Mouse (Mus musculus): ENCODE data around the gene Mfsd4a. TPM values are rescaled to one million over a fixed set of nuclear protein-coding genes. Genes with fewer than 3 reads are reported as not detected.
A peak's percentile ranks its signal among the peaks of the same experiment; 100 is the strongest.

The Mfsd4a gene
- polyA plus RNA-seq, 1 experiment from 2014 or later = 16.7 TPM

DNA sequence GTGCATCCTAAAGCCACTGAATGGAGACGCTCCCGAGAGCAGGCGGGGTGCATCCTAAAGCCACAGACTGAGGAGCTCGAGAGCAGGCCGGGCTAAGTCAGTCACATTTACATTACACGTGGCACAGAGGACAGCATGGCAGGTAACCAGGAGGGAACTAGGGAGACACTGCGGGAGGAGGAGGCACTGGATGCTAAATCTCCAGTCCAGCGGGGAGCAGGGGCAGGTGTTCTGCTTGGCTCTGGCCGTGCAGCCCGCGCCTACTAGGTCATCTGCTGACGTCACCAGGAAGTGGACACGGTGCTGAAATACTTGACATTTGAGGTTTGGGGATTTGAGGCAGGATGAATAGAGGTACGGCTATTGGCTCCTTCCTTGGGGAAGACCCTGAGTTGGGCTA lies 36.5 kb upstream of the Mfsd4a start:
- H3K4me1 ChIP-seq (replicated peaks; ENCODE audit: control insufficient read depth, insufficient read depth) = no peaks in the 10 kb centered on the region
- H3K9ac ChIP-seq (ENCODE audit: low read length) = no peak overlapping the region
- H3K9me3 ChIP-seq (ENCODE audit: control insufficient read depth, low read length) = no peaks in the 10 kb centered on the region
- no peak for TF ChIP-seq EP300 (optimal IDR thresholded peaks at IDR 0.05)
- no peak overlapping the region for H3K27ac ChIP-seq (replicated peaks)
- no peak for ATAC-seq (ENCODE audit: low FRiP score, low TSS enrichment)
- no peak overlapping the region for H3K4me3 ChIP-seq (ENCODE audit: low read depth, low read length)
- DNase-seq (ENCODE audit: low spot score) = peak; percentile 15
- H3K27me3 ChIP-seq (ENCODE audit: control insufficient read depth, insufficient read depth, low read length) = no peaks in the 10 kb centered on the region
- no peaks in the 10 kb centered on the region for H3K36me3 ChIP-seq (ENCODE audit: control insufficient read depth, insufficient read depth, low read length)
- 59% methylated on average over 14 of the region's 14 CpGs for WGBS
- H3K4me2 ChIP-seq (replicated peaks; ENCODE audit: low read depth) = no peak overlapping the region

DNA sequence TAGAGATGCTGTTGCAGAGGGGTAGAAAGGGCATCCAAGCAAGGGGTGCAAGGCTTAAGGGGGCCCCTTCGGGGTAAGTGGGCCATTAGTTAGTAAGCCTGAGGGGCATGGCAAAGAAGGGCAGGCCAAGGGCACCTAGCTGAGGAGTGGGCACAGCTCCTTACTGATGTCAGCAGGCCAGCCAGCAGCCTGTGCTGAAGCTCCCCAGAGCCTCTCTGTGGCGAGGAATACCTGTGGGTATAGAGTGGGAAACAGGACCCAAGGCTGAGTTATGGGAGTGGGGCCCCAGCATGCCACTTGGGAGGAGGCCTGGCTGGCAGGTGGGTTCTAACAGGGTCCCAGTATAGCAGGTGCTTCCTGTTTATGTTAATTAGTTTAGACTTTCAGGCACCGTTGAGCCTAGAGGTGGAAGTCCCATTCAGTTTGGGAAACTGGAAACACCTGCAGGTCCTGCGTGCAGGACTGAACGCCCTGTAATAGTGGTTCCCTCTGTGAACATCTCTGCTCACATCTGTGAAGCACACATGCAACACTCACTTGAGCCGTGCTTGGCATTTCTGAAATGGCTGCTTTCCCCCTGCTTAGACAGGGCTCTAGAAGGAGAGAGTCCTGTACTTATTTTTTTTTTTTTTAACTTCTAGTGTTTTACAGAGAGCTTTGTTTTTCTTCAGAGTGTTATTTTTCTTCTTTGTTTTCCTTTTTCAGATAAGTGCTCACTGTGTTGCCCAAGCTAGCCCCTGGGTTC lies 34.3 kb upstream of the Mfsd4a start:
- 60% methylated on average over 6 of the region's 6 CpGs for WGBS
- DNase-seq (ENCODE audit: low spot score) = no peak

DNA sequence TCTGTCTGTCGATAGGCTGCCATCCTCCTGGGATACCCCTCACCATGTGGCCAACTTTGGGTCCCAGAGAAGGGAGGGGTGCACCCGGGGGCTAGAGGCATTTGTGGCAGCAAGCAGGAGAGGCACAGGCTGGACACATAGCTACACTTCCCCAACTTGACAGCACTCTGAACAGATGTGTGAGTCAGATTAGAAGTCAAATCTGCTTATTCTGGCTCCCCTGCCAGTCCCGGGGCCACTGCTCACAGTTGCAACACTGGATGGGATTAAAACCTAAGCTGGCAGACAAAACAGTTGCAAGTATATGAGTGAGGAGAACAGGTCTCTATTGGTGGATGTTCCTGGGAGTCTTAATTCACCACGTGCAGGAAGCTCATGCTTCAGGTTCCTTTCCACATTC lies 31.9 kb upstream of the Mfsd4a start:
- DNase-seq (ENCODE audit: low spot score) (no peak), ATAC-seq (ENCODE audit: low FRiP score, low TSS enrichment) (no peak)

More for the DNA sequence above, 34.3 kb upstream of the Mfsd4a start:
- Histone ChIP-seq H3K9me3 (ENCODE audit: control insufficient read depth, low read length) (no peaks in the 10 kb centered on the region), H3K4me1 (replicated peaks; ENCODE audit: control insufficient read depth, insufficient read depth) (no peaks in the 10 kb centered on the region), H3K9ac (ENCODE audit: low read length) (no peak overlapping the region), H3K27me3 (ENCODE audit: control insufficient read depth, insufficient read depth, low read length) (no peaks in the 10 kb centered on the region), H3K27ac (replicated peaks) (no peak overlapping the region), H3K36me3 (ENCODE audit: control insufficient read depth, insufficient read depth, low read length) (no peaks in the 10 kb centered on the region), H3K4me3 (ENCODE audit: low read depth, low read length) (no peak overlapping the region), H3K4me2 (replicated peaks; ENCODE audit: low read depth) (no peak overlapping the region)
- no peak for ATAC-seq (ENCODE audit: low FRiP score, low TSS enrichment)
- TF ChIP-seq CTCF (IDR thresholded peaks at IDR 0.05; ENCODE audit: low read depth) (no peak), EP300 (optimal IDR thresholded peaks at IDR 0.05) (no peak)

DNA sequence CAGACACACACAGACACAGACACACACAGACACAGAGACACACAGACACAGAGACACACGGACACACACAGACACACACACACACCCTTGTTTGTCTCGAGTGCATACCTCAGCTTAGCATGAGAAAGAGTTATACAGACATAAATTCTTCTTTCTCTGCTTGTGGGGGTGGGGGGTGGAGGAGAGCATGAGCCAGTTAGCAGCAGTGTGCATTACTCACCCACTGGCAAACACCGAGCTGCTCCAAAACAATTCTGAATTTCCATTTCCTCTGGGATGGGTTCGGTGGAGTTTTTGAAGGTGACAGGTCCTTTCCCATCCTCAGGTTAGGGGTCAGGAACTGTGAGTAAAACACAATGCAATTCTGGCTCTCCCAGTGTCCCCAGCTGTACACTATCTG lies 31.2 kb upstream of the Mfsd4a start:
- DNase-seq (ENCODE audit: low spot score) = no peak
- ATAC-seq (ENCODE audit: low FRiP score, low TSS enrichment) = no peak
- Histone ChIP-seq H3K27ac (replicated peaks) (no peak overlapping the region), H3K9ac (ENCODE audit: low read length) (no peak overlapping the region), H3K36me3 (ENCODE audit: control insufficient read depth, insufficient read depth, low read length) (no peaks in the 10 kb centered on the region), H3K27me3 (ENCODE audit: control insufficient read depth, insufficient read depth, low read length) (no peaks in the 10 kb centered on the region), H3K4me3 (ENCODE audit: low read depth, low read length) (no peak overlapping the region), H3K4me1 (replicated peaks; ENCODE audit: control insufficient read depth, insufficient read depth) (no peaks in the 10 kb centered on the region), H3K9me3 (ENCODE audit: control insufficient read depth, low read length) (no peaks in the 10 kb centered on the region), H3K4me2 (replicated peaks; ENCODE audit: low read depth) (no peak overlapping the region)
- TF ChIP-seq CTCF (IDR thresholded peaks at IDR 0.05; ENCODE audit: low read depth) = no peak
- 36% methylated on average over 4 of the region's 4 CpGs for WGBS

More for the DNA sequence above, 31.9 kb upstream of the Mfsd4a start:
- Histone ChIP-seq H3K9ac (ENCODE audit: low read length) (no peak overlapping the region), H3K9me3 (ENCODE audit: control insufficient read depth, low read length) (no peaks in the 10 kb centered on the region), H3K4me1 (replicated peaks; ENCODE audit: control insufficient read depth, insufficient read depth) (no peaks in the 10 kb centered on the region), H3K4me3 (ENCODE audit: low read depth, low read length) (no peak overlapping the region), H3K27me3 (ENCODE audit: control insufficient read depth, insufficient read depth, low read length) (no peaks in the 10 kb centered on the region), H3K36me3 (ENCODE audit: control insufficient read depth, insufficient read depth, low read length) (no peaks in the 10 kb centered on the region), H3K4me2 (replicated peaks; ENCODE audit: low read depth) (no peak overlapping the region), H3K27ac (replicated peaks) (no peak overlapping the region)
- TF ChIP-seq EP300 (optimal IDR thresholded peaks at IDR 0.05) = no peak
- no peak for TF ChIP-seq CTCF (IDR thresholded peaks at IDR 0.05; ENCODE audit: low read depth)
- 70% methylated on average over 4 of the region's 4 CpGs for WGBS

DNA sequence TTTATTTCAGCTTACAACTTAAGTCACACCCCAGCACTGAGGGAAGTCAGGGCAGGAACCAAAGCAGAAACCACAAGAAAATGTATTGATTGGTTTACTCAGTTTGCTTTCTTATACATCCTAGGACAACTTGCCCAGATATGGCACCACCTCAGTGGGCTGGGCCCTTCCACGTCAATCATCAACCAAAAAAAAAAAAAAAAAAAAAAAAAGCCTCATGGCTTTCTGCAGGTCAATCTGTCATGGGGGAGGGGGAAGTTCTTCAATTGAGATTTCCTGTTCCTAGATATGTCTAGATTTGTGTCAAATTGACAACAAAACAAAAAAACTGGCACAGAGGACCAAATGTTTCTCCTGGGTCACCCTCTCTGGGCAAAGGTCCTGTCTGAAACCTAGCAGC lies 30.2 kb upstream of the Mfsd4a start:
- no peaks in the 10 kb centered on the region for H3K27me3 ChIP-seq (ENCODE audit: control insufficient read depth, insufficient read depth, low read length)
- ATAC-seq (ENCODE audit: low FRiP score, low TSS enrichment) (0 out of 2 replicates have a peak, but pooled peaks have one; percentile 25), DNase-seq (ENCODE audit: low spot score) (no peak)
- no peak overlapping the region for H3K4me3 ChIP-seq (ENCODE audit: low read depth, low read length)
- no peak overlapping the region for H3K27ac ChIP-seq (replicated peaks)
- WGBS = 37% methylated on average over 1 of the region's 1 CpGs
- no peak overlapping the region for H3K4me2 ChIP-seq (replicated peaks; ENCODE audit: low read depth)
- no peaks in the 10 kb centered on the region for H3K9me3 ChIP-seq (ENCODE audit: control insufficient read depth, low read length)
- no peak overlapping the region for H3K9ac ChIP-seq (ENCODE audit: low read length)
- no peak for TF ChIP-seq EP300 (optimal IDR thresholded peaks at IDR 0.05)
- no peak for TF ChIP-seq CTCF (IDR thresholded peaks at IDR 0.05; ENCODE audit: low read depth)
- no peaks in the 10 kb centered on the region for H3K4me1 ChIP-seq (replicated peaks; ENCODE audit: control insufficient read depth, insufficient read depth)
- H3K36me3 ChIP-seq (ENCODE audit: control insufficient read depth, insufficient read depth, low read length) = no peaks in the 10 kb centered on the region

DNA sequence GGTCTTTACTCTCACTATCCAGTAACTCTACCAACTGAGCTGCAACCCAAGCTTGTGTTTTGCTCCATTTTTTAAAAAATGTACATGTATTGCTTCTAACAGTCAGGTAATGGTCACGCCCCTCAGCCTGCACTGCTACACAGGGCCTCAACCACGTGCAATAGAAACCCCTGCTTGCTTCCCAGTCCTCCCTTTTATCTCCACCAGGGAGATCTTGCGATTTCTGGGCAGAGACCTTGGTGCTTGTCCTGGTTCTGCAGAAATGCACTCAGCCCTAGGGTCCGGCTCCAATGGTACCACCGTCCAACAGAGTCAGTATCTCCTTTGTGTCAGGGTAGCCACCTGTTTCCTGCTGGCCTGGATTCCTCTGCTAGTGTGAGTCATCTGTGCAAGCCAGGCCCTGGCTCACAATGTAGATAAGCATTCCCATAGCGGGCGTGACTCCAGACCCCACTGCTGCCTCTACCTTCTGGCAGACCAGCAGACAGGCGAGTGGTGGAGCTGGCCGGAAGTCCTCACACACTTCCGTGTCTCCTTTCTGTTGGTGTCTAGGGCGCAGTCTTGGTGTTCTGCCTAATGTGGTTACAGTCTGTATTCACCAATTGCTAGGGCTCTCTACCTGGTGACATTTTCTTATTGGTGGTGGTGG lies 27.6 kb upstream of the Mfsd4a start:
- H3K27me3 ChIP-seq (ENCODE audit: control insufficient read depth, insufficient read depth, low read length) = no peaks in the 10 kb centered on the region
- H3K36me3 ChIP-seq (ENCODE audit: control insufficient read depth, insufficient read depth, low read length) = no peaks in the 10 kb centered on the region
- no peak overlapping the region for H3K4me2 ChIP-seq (replicated peaks; ENCODE audit: low read depth)
- H3K4me1 ChIP-seq (replicated peaks; ENCODE audit: control insufficient read depth, insufficient read depth) = no peaks in the 10 kb centered on the region
- DNase-seq (ENCODE audit: low spot score) (peak; percentile 78), ATAC-seq (ENCODE audit: low FRiP score, low TSS enrichment) (peak; percentile 91)
- TF ChIP-seq EP300 (optimal IDR thresholded peaks at IDR 0.05) (no peak), CTCF (IDR thresholded peaks at IDR 0.05; ENCODE audit: low read depth) (0 out of 2 replicates have a peak, but pooled peaks have one; percentile 13)
- no peak overlapping the region; the same call in 1 of the 2 replicates for H3K27ac ChIP-seq (replicated peaks)
- H3K9me3 ChIP-seq (ENCODE audit: control insufficient read depth, low read length) = no peaks in the 10 kb centered on the region
- WGBS = 46% methylated on average over 11 of the region's 11 CpGs
- no peak overlapping the region for H3K4me3 ChIP-seq (ENCODE audit: low read depth, low read length)
- no peak overlapping the region for H3K9ac ChIP-seq (ENCODE audit: low read length)
